Mouse (Mus musculus) erythroblast, embryonic 14.5 days (primary cell): ENCODE measurements around the gene Ppp1r9a.

Experiments
- GATA1 ChIP-seq: IDR thresholded peaks from 2 replicates; pipeline ENCODE4 v1.6.1; 2012; ENCODE audit warnings: low read length, inconsistent platforms, mixed read lengths
- TAL1 ChIP-seq: IDR thresholded peaks from 3 replicates; pipeline ENCODE4 v1.6.1; 2012; ENCODE audit warnings: low read length, inconsistent platforms, mixed read lengths

DNA sequence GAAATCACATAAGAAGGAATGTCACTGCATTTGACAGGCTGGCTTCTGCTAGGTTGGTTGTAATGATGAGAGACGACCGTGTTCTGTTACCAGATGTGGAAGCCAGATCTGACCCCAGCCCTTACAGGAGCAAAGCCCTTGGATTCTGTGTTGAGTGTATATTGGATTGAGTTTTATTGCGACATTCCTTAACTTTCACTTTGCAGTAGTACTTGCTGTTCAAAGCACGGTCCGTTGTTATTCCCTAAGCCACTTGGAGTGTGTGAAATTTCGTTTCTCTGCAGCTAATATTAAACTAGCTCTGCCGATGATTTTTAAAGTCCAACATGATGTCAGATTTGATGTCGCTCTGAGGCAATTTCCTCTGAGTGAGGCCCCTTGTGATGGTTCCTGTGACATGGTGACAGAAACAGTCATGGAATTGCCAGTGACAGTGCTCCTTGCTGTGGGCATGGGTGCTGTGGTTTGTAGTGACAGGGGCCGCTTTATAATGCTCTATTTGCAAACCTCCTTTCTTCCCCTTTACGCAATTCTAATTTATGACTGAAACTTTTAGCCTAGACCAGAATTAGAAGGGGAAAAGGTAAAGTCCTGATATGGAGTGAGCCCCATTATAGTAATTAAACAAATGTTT is 271.6 kb downstream of the Ppp1r9a start:
- TF ChIP-seq GATA1 (no peak), TAL1 (no peak)
